Mouse (Mus musculus): ENCODE measurements around the gene Sugp2. TPM values are rescaled to one million over a fixed set of nuclear protein-coding genes. Genes with fewer than 3 reads are reported as not detected.

Sugp2 gene
- polyA plus RNA-seq (2012; rRNA removed): 206 and 208 TPM in 2 replicates

GRCm38 (mm10) chr8:70234080-70234780, at the start of gene Sugp2, which contains the start of gene Armc6:
Gene Sugp2, plus strand, starts transcription at chr8:70234226.
Gene Armc6, minus strand, starts transcription at chr8:70234466.
- Histone ChIP-seq H3K4me3 (ENCODE audit: control insufficient read depth, low read depth, low read length) (peak within 1 kb of the TSS; percentile 94), H3K27ac (ENCODE audit: control insufficient read depth, insufficient read depth, low read depth, low read length) (peak within 1 kb of the TSS; percentile 97), H3K4me1 (ENCODE audit: control insufficient read depth, insufficient read depth, low read length) (peaks cover 4% of the 10 kb centered on the region; the same call in 1 of the 2 replicates), H3K36me3 (ENCODE audit: control insufficient read depth, insufficient read depth, low read length) (peaks cover 10% of the 10 kb centered on the region), H3K27me3 (ENCODE audit: control insufficient read depth, insufficient read depth, low read length) (no peaks in the 10 kb centered on the region)
- TF ChIP-seq CTCF (IDR thresholded peaks at IDR 0.05; ENCODE audit: control insufficient read depth, insufficient read depth, insufficient replicate concordance, low read depth, low read length) (no peak; the same call in 1 of the 2 replicates), POLR2A (IDR thresholded peaks at IDR 0.05; ENCODE audit: control insufficient read depth, low read depth, low read length) (peak; percentile 82)

DNA sequence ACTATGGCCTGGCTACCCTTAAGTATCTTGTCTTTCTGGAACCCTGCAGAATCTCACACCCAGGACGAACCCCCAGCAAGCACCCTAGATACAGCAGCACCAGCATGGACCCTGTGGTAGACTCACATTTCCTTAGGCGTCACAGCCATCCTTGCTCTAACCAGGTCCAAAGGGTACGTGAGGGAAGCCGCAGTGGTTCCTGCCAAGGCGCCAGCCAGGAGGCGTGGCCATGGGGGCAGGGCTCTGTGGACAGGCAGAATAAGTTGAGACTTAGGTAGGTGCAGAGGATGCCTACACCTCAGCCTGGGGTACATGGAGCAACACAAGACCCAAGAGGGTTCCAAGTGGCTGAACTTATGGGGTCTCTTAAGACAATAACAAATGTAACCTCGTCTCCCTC, 45.3 kb upstream of the Sugp2 start:
- Histone ChIP-seq H3K27me3 (ENCODE audit: control insufficient read depth, insufficient read depth, low read length) (no peaks in the 10 kb centered on the region), H3K36me3 (ENCODE audit: control insufficient read depth, insufficient read depth, low read length) (no peaks in the 10 kb centered on the region; the same call in none of the 2 replicates), H3K4me3 (ENCODE audit: control insufficient read depth, low read depth, low read length) (no peak overlapping the region), H3K4me1 (ENCODE audit: control insufficient read depth, insufficient read depth, low read length) (no peaks in the 10 kb centered on the region), H3K27ac (ENCODE audit: control insufficient read depth, insufficient read depth, low read depth, low read length) (no peak overlapping the region)
- no peak for TF ChIP-seq CTCF (IDR thresholded peaks at IDR 0.05; ENCODE audit: control insufficient read depth, insufficient read depth, insufficient replicate concordance, low read depth, low read length)
- no peak for TF ChIP-seq POLR2A (IDR thresholded peaks at IDR 0.05; ENCODE audit: control insufficient read depth, low read depth, low read length)

GRCm38 (mm10) chr8:70193238-70193637, 40.8 kb upstream of the Sugp2 start:
- H3K4me1 ChIP-seq (ENCODE audit: control insufficient read depth, insufficient read depth, low read length): no peaks in the 10 kb centered on the region
- no peak overlapping the region for H3K27ac ChIP-seq (ENCODE audit: control insufficient read depth, insufficient read depth, low read depth, low read length)
- H3K27me3 ChIP-seq (ENCODE audit: control insufficient read depth, insufficient read depth, low read length): no peaks in the 10 kb centered on the region
- TF ChIP-seq POLR2A (IDR thresholded peaks at IDR 0.05; ENCODE audit: control insufficient read depth, low read depth, low read length) (no peak), CTCF (IDR thresholded peaks at IDR 0.05; ENCODE audit: control insufficient read depth, insufficient read depth, insufficient replicate concordance, low read depth, low read length) (no peak)
- H3K36me3 ChIP-seq (ENCODE audit: control insufficient read depth, insufficient read depth, low read length): no peaks in the 10 kb centered on the region; the same call in 1 of the 2 replicates
- no peak overlapping the region for H3K4me3 ChIP-seq (ENCODE audit: control insufficient read depth, low read depth, low read length)

DNA sequence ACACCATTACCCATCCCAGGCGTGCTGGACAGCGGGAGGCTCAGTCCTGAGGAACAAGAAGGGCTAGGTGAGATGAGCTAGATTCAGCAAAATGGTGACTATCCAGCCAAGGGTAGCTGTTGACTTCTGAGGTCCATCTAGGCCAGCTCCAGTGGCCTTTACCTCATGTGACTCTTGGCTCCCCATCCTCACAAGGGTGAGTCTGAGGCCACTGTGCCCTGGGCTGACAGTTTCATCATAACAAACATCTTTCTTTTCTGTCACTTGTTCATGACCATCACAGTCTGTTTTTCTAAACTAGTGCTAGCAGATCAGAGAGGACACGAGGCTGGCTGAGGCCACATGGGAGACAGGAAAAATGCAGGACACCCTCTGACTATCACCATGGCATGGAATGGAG, 39.8 kb upstream of the Sugp2 start:
- no peaks in the 10 kb centered on the region for H3K4me1 ChIP-seq (ENCODE audit: control insufficient read depth, insufficient read depth, low read length)
- H3K27ac ChIP-seq (ENCODE audit: control insufficient read depth, insufficient read depth, low read depth, low read length): no peak overlapping the region
- no peaks in the 10 kb centered on the region for H3K36me3 ChIP-seq (ENCODE audit: control insufficient read depth, insufficient read depth, low read length)
- TF ChIP-seq CTCF (IDR thresholded peaks at IDR 0.05; ENCODE audit: control insufficient read depth, insufficient read depth, insufficient replicate concordance, low read depth, low read length) (no peak), POLR2A (IDR thresholded peaks at IDR 0.05; ENCODE audit: control insufficient read depth, low read depth, low read length) (no peak)
- no peaks in the 10 kb centered on the region for H3K27me3 ChIP-seq (ENCODE audit: control insufficient read depth, insufficient read depth, low read length)
- no peak overlapping the region for H3K4me3 ChIP-seq (ENCODE audit: control insufficient read depth, low read depth, low read length)

GRCm38 (mm10) chr8:70195762-70196161, 38.3 kb upstream of the Sugp2 start:
- H3K36me3 ChIP-seq (ENCODE audit: control insufficient read depth, insufficient read depth, low read length): no peaks in the 10 kb centered on the region
- no peaks in the 10 kb centered on the region for H3K4me1 ChIP-seq (ENCODE audit: control insufficient read depth, insufficient read depth, low read length)
- TF ChIP-seq CTCF (IDR thresholded peaks at IDR 0.05; ENCODE audit: control insufficient read depth, insufficient read depth, insufficient replicate concordance, low read depth, low read length) (no peak), POLR2A (IDR thresholded peaks at IDR 0.05; ENCODE audit: control insufficient read depth, low read depth, low read length) (no peak)
- H3K27ac ChIP-seq (ENCODE audit: control insufficient read depth, insufficient read depth, low read depth, low read length): no peak overlapping the region
- H3K4me3 ChIP-seq (ENCODE audit: control insufficient read depth, low read depth, low read length): no peak overlapping the region
- no peaks in the 10 kb centered on the region for H3K27me3 ChIP-seq (ENCODE audit: control insufficient read depth, insufficient read depth, low read length)

- no peak for TF ChIP-seq CTCF (IDR thresholded peaks at IDR 0.05; ENCODE audit: control insufficient read depth, insufficient read depth, insufficient replicate concordance, low read depth, low read length)
- no peak for TF ChIP-seq POLR2A (IDR thresholded peaks at IDR 0.05; ENCODE audit: control insufficient read depth, low read depth, low read length)
- Histone ChIP-seq H3K4me1 (ENCODE audit: control insufficient read depth, insufficient read depth, low read length) (no peaks in the 10 kb centered on the region), H3K36me3 (ENCODE audit: control insufficient read depth, insufficient read depth, low read length) (no peaks in the 10 kb centered on the region), H3K27ac (ENCODE audit: control insufficient read depth, insufficient read depth, low read depth, low read length) (no peak overlapping the region), H3K4me3 (ENCODE audit: control insufficient read depth, low read depth, low read length) (no peak overlapping the region), H3K27me3 (ENCODE audit: control insufficient read depth, insufficient read depth, low read length) (no peaks in the 10 kb centered on the region)
Measured at GRCm38 (mm10) chr8:70197603-70198002, 36.4 kb upstream of the Sugp2 start.

- H3K4me3 ChIP-seq (ENCODE audit: control insufficient read depth, low read depth, low read length): no peak overlapping the region
- TF ChIP-seq POLR2A (IDR thresholded peaks at IDR 0.05; ENCODE audit: control insufficient read depth, low read depth, low read length): no peak
- TF ChIP-seq CTCF (IDR thresholded peaks at IDR 0.05; ENCODE audit: control insufficient read depth, insufficient read depth, insufficient replicate concordance, low read depth, low read length): no peak
- no peaks in the 10 kb centered on the region for H3K4me1 ChIP-seq (ENCODE audit: control insufficient read depth, insufficient read depth, low read length)
- no peaks in the 10 kb centered on the region for H3K36me3 ChIP-seq (ENCODE audit: control insufficient read depth, insufficient read depth, low read length)
- no peak overlapping the region for H3K27ac ChIP-seq (ENCODE audit: control insufficient read depth, insufficient read depth, low read depth, low read length)
- H3K27me3 ChIP-seq (ENCODE audit: control insufficient read depth, insufficient read depth, low read length): no peaks in the 10 kb centered on the region
Measured at GRCm38 (mm10) chr8:70200098-70200681, 33.8 kb upstream of the Sugp2 start.

All from testis, adult 2 months (tissue).